Mouse (Mus musculus): ENCODE results near the gene 4930583I09Rik.

The 4930583I09Rik gene

GRCm38 (mm10) chr17:64792623-64793022 is 43.2 kb downstream of the 4930583I09Rik start:
- peak; percentile 85 for DNase-seq

- peak; percentile 13 for DNase-seq
Observed at GRCm38 (mm10) chr17:64792076-64792475, 43.8 kb downstream of the 4930583I09Rik start.

GRCm38 (mm10) chr17:64789175-64789574 is 46.7 kb downstream of the 4930583I09Rik start:
- peak; percentile 71 for DNase-seq

GRCm38 (mm10) chr17:64788301-64788700 is 47.6 kb downstream of the 4930583I09Rik start:
- peak; percentile 44 for DNase-seq

GRCm38 (mm10) chr17:64785961-64786360 is 49.9 kb downstream of the 4930583I09Rik start:
- DNase-seq: peak; percentile 45

Measured in heart, adult 11 months (tissue).